Mouse (Mus musculus) CD8-positive naive resting alpha-beta T cell, adult 2 months (primary cell): ENCODE measurements around the gene C130074G19Rik.
A peak's percentile ranks its signal among the peaks of the same experiment; 100 is the strongest.

Experiments
- DNase-seq, 2 experiments: peaks; one replicate each; pipeline ENCODE4 v3.0.0; 2022; ENCODE audit warnings: low read depth in 2 of 2, low spot score in 2 of 2

C130074G19Rik gene

GRCm38 (mm10) chr1:184873910-184874309 is 9.1 kb downstream of the C130074G19Rik start:
- DNase-seq, result no peak

GRCm38 (mm10) chr1:184872069-184872819 is 10.8 kb downstream of the C130074G19Rik start:
- DNase-seq, result no peak

GRCm38 (mm10) chr1:184871506-184871905 is 11.5 kb downstream of the C130074G19Rik start:
- DNase-seq, result no peak

GRCm38 (mm10) chr1:184870646-184871385 is 12.2 kb downstream of the C130074G19Rik start:
- no peak for DNase-seq

GRCm38 (mm10) chr1:184869939-184870565 is 13.0 kb downstream of the C130074G19Rik start:
- no peak for DNase-seq

GRCm38 (mm10) chr1:184867640-184868120 is 15.3 kb downstream of the C130074G19Rik start:
- DNase-seq, result no peak

- DNase-seq, result no peak
Measured at GRCm38 (mm10) chr1:184864381-184864801, 18.6 kb downstream of the C130074G19Rik start.

- no peak for DNase-seq
Measured at GRCm38 (mm10) chr1:184862636-184863035, 20.4 kb downstream of the C130074G19Rik start.

GRCm38 (mm10) chr1:184861551-184861950 is 21.5 kb downstream of the C130074G19Rik start:
- no peak for DNase-seq

- DNase-seq, result no peak
Measured at GRCm38 (mm10) chr1:184860276-184860675, 22.7 kb downstream of the C130074G19Rik start.

- no peak for DNase-seq
Measured at GRCm38 (mm10) chr1:184858253-184858652, 24.8 kb downstream of the C130074G19Rik start.

GRCm38 (mm10) chr1:184857216-184857615 is 25.8 kb downstream of the C130074G19Rik start:
- no peak for DNase-seq

- peak in 1 of 2 experiments; percentile 16 for DNase-seq
Measured at GRCm38 (mm10) chr1:184853922-184854321, 29.1 kb downstream of the C130074G19Rik start.

- peak; percentile 38 to 53 for DNase-seq
Measured at GRCm38 (mm10) chr1:184853339-184853738, 29.7 kb downstream of the C130074G19Rik start.

- DNase-seq, result peak; percentile 24 to 51
Measured at GRCm38 (mm10) chr1:184851741-184852618, 31.0 kb downstream of the C130074G19Rik start.

GRCm38 (mm10) chr1:184851166-184851565 is 31.9 kb downstream of the C130074G19Rik start:
- no peak for DNase-seq

- DNase-seq, result no peak
Measured at GRCm38 (mm10) chr1:184846973-184847372, 36.0 kb downstream of the C130074G19Rik start.

- no peak for DNase-seq
Measured at GRCm38 (mm10) chr1:184846092-184846750, 36.8 kb downstream of the C130074G19Rik start, which contains the start of gene Marc2. TSS of gene Marc2 (minus strand) at chr1:184846451.

- peak; percentile 67 to 79 for DNase-seq
Measured at GRCm38 (mm10) chr1:184845111-184846071, 37.6 kb downstream of the C130074G19Rik start.
